16 mouse cellular contexts compared by ENCODE assay signal in the genomic region with DNA sequence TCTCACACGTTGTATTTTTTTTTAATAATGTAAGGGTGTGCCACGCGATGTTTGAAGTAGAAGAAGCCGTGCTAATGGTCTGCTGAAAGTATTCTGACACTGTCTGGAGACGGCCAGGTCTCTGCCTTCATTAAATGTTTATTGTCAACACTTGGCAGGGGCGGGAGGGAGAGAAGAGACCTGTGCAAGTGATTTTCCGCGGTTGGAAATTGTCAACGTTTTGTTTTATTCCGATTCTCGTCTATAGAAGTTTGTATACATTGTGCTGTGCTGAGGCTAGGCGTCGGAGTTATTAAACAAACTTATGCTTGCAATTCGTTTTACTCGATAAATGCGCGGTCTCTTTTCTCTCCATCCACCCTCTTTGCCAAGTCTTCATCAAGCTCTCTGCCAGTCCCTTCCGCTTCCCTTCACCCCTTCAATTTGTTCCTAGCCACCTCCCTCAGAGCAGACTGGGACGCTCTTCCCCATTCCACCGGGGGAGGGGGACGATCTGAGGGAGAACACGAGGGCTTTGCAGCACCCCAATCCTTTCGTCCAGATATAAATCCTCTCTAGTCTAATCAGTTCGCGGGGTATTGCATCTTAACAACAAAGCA. TPM values are rescaled to one million over a fixed set of nuclear protein-coding genes. Genes with fewer than 3 reads are reported as not detected.
DNase-seq lines count a peak whose midpoint lies in the region; ATAC-seq and TF ChIP-seq lines count a peak whose summit lies in the region.
"Had no signal": no experiment of that assay in that cellular context is flagged by ENCODE, and none has a peak within 500 bp of the region (broad histone marks: within the 10 kb centered on the region; RNA-seq: fewer than 3 reads in every experiment).

No protein-coding gene starts in this region.

- peaks cover 64% of the 10 kb centered on the region for H3K27me3 ChIP-seq in hindbrain, embryonic 15.5 days
- peaks cover 58% of the 10 kb centered on the region for H3K27me3 ChIP-seq in midbrain, embryonic 14.5 days (ENCODE audit: control insufficient read depth, insufficient read depth, low read length)
- H3K27me3 ChIP-seq in kidney, adult 2 months (replicated peaks; ENCODE audit: control insufficient read depth, insufficient read depth, low read length): peaks cover 14% of the 10 kb centered on the region

- intact Hi-C loops in left cerebral cortex, postnatal 14 days (cut with DNase I): loop anchor here (5.0 to 10.0 kb wide), 3 partner anchors 363 to 745 kb away; no protein-coding TSS in a partner anchor
- intact Hi-C loops in left cerebral cortex, adult 2 months (cut with DNase I): loop anchor here (5.0 to 10.0 kb wide), 3 partner anchors 63 to 745 kb away; partner anchors contain the start of gene Rnf219

- no peak for TF ChIP-seq POLR2A in kidney, adult 2 months (IDR thresholded peaks at IDR 0.05; ENCODE audit: low read depth, low read length)

- under 1% methylated on average over 25 of the region's 25 CpGs for WGBS in hindbrain, embryonic 15.5 days
- WGBS in midbrain, embryonic 14.5 days: under 1% methylated on average over 25 of the region's 25 CpGs
- WGBS in kidney, adult 2 months: 4% methylated on average over 25 of the region's 25 CpGs

- no peak for ATAC-seq in hindbrain, embryonic 15.5 days (ENCODE audit: low FRiP score, low read depth)
- peak; percentile 40 for ATAC-seq in midbrain, embryonic 14.5 days (ENCODE audit: low FRiP score, low TSS enrichment)
- ATAC-seq: CD4-positive, CD25-positive, alpha-beta regulatory T cell, adult 4 months; liver, postnatal 0 days had no signal

- H3K4me3 ChIP-seq in ES-E14 (ENCODE audit: insufficient read depth in 1 of 2, low read depth in 1 of 2, low read length in 2 of 2, poor library complexity in 1 of 2, severe bottlenecking in 1 of 2): peak overlapping the region in 1 of 2 experiments; percentile 42; a peak in 1 of 4 replicates
- H3K4me3 ChIP-seq in hindbrain, embryonic 15.5 days: peak overlapping the region; percentile 11; the same call in 1 of the 2 replicates
- H3K4me3 ChIP-seq in midbrain, embryonic 14.5 days (replicated peaks; ENCODE audit: low read depth, low read length): peak overlapping the region; percentile 28
- no peak overlapping the region for H3K4me3 ChIP-seq in kidney, adult 2 months (ENCODE audit: insufficient read depth, low read depth, low read length)
- no peak overlapping the region for H3K4me3 ChIP-seq in left cerebral cortex, adult 2 months

- H3K36me3 ChIP-seq in ES-E14 (ENCODE audit: control insufficient read depth, insufficient read depth, low read length, poor library complexity, severe bottlenecking): no peaks in the 10 kb centered on the region
- H3K36me3 ChIP-seq in hindbrain, embryonic 15.5 days: no peaks in the 10 kb centered on the region
- H3K36me3 ChIP-seq in midbrain, embryonic 14.5 days (ENCODE audit: control insufficient read depth, insufficient read depth, low read length): no peaks in the 10 kb centered on the region
- H3K36me3 ChIP-seq in kidney, adult 2 months (ENCODE audit: control insufficient read depth, insufficient read depth, low read length): no peaks in the 10 kb centered on the region

- in situ Hi-C loops in ES-E14 (cut with MboI; ENCODE audit: low sequenced_read_pairs in 2 of 2, unreplicated experiment in 2 of 2): no loop called here

- H3K9ac ChIP-seq in ES-E14 (ENCODE audit: insufficient read depth, low read depth, low read length, poor library complexity, severe bottlenecking): 0 out of 2 replicates have a peak overlapping the region, but pooled peaks have one; percentile 24
- H3K9ac ChIP-seq in hindbrain, embryonic 15.5 days: no peak overlapping the region
- peak overlapping the region; percentile 1; the same call in 1 of the 2 replicates for H3K9ac ChIP-seq in midbrain, embryonic 14.5 days (replicated peaks; ENCODE audit: low read length)
- H3K9ac ChIP-seq: liver, postnatal 0 days had no signal

- peak overlapping the region; percentile 48 for H3K4me2 ChIP-seq in hindbrain, embryonic 15.5 days
- peak overlapping the region; percentile 55 for H3K4me2 ChIP-seq in midbrain, embryonic 14.5 days (ENCODE audit: low read length)

- no peaks in the 10 kb centered on the region for H3K9me3 ChIP-seq in ES-E14 (ENCODE audit: control insufficient read depth, insufficient read depth, low read depth, low read length)
- H3K9me3 ChIP-seq in hindbrain, embryonic 15.5 days: no peaks in the 10 kb centered on the region
- H3K9me3 ChIP-seq in midbrain, embryonic 14.5 days (ENCODE audit: control insufficient read depth, low read length): no peaks in the 10 kb centered on the region

- H3K4me1 ChIP-seq in ES-E14 (ENCODE audit: control insufficient read depth in 2 of 2, insufficient read depth in 2 of 2, low read length in 2 of 2, poor library complexity in 1 of 2): no peaks in the 10 kb centered on the region
- H3K4me1 ChIP-seq in hindbrain, embryonic 15.5 days (replicated peaks): peaks cover 9% of the 10 kb centered on the region
- H3K4me1 ChIP-seq in midbrain, embryonic 14.5 days (ENCODE audit: control insufficient read depth, insufficient read depth, low read length): 0 out of 2 replicates have a peak, but pooled peaks cover 3% of the 10 kb centered on the region
- H3K4me1 ChIP-seq in kidney, adult 2 months (ENCODE audit: control insufficient read depth, insufficient read depth, low read length): no peaks in the 10 kb centered on the region

- no peak overlapping the region for H3K27ac ChIP-seq in ES-E14 (ENCODE audit: insufficient read depth, low read depth, low read length, poor library complexity, severe bottlenecking)
- H3K27ac ChIP-seq in hindbrain, embryonic 15.5 days (replicated peaks): no peak overlapping the region
- H3K27ac ChIP-seq in midbrain, embryonic 14.5 days (replicated peaks; ENCODE audit: low read depth, low read length): peak overlapping the region; percentile 68
- no peak overlapping the region for H3K27ac ChIP-seq in kidney, adult 2 months (ENCODE audit: insufficient read depth, low read depth, low read length)
- H3K27ac ChIP-seq in left cerebral cortex, adult 2 months: no peak overlapping the region

- DNase-seq in ES-E14 (ENCODE audit: low read depth, low spot score): no peak
- peak; percentile 45 for DNase-seq in embryo, embryonic 9.5 days (ENCODE audit: extremely low spot score)
- DNase-seq in midbrain, embryonic 14.5 days: peak; percentile 68
- no peak for DNase-seq in kidney, adult 2 months
- DNase-seq in cerebellum, adult 8-10 months: no peak
- DNase-seq in left cerebral cortex, postnatal 14 days (ENCODE audit: low spot score in 2 of 2): no peak
- no peak for DNase-seq in left cerebral cortex, adult 2 months (ENCODE audit: extremely low spot score in 1 of 2, low spot score in 2 of 2)
- DNase-seq: adrenal gland, postnatal 36 days; cerebellum, adult 2 months; kidney, postnatal 14 days; liver, postnatal 0 days; right cerebral cortex, adult 18-20 months had no signal

- TF ChIP-seq CTCF in kidney, adult 2 months (conservative IDR thresholded peaks at IDR 0.05; ENCODE audit: insufficient read depth, insufficient read length, low read depth, low read length): no peak
- no peak for TF ChIP-seq CTCF in left cerebral cortex, adult 2 months (IDR thresholded peaks at IDR 0.05)

TF ChIP-seq in ES-E14, 5 proteins besides CTCF, POLR2A, EP300 and RAD21:
- TF ChIP-seq CHD2 (IDR thresholded peaks at IDR 0.05; ENCODE audit: low read depth, low read length): no peak
- no peak for TF ChIP-seq MAFK (IDR thresholded peaks at IDR 0.05; ENCODE audit: insufficient read depth, low read depth, low read length)
- no peak for TF ChIP-seq HCFC1 (IDR thresholded peaks at IDR 0.05; ENCODE audit: borderline replicate concordance, insufficient read depth, low read length)
- no peak for TF ChIP-seq ZC3H11A (IDR thresholded peaks at IDR 0.05; ENCODE audit: borderline replicate concordance, low read depth, low read length)
- TF ChIP-seq ZNF384 (IDR thresholded peaks at IDR 0.05; ENCODE audit: low read depth, low read length): no peak

RNA-seq across cellular contexts. Expression of gene Pou4f1, which starts 8.2 kb away (rescaled TPM):
- 1.6 and 2.9 TPM in 2 replicates for total RNA-seq in ES-E14 (2012; rRNA removed)
- 42.7 and 59.3 TPM in 2 replicates for polyA plus RNA-seq in hindbrain, embryonic 15.5 days (2015; fragmentation: Nextera tagmentation; extraction: Ambion mirVana)
- polyA plus RNA-seq in midbrain, embryonic 14.5 days (2014; fragmentation: Nextera tagmentation; extraction: Ambion mirVana): 60.4 and 103 TPM in 2 replicates
- polyA plus RNA-seq in kidney, adult 2 months (2012; rRNA removed): 0.04 TPM in 1 of 2 replicates, not detected in the other
- under 1 TPM in 1 of 2 experiments, not detected in 1; 0.11 TPM for total RNA-seq in left cerebral cortex, postnatal 14 days (2021)
- total RNA-seq in left cerebral cortex, adult 2 months (2021): not detected
- total RNA-seq: heart, postnatal 25 days; monocyte, adult 5-6 weeks had no signal

Comparison
In these comparisons a context has a peak if more than half of its experiments do, and no peak if none do; other contexts are left out.
1. DNase-seq: peak in embryo, embryonic 9.5 days (single experiment) and midbrain, embryonic 14.5 days (single experiment); none in ES-E14 (single experiment), kidney, adult 2 months (single experiment), cerebellum, adult 8-10 months (single experiment), left cerebral cortex, postnatal 14 days (0 of 2) and left cerebral cortex, adult 2 months (0 of 2).
2. H3K4me3 ChIP-seq: peak in hindbrain, embryonic 15.5 days (single experiment) and midbrain, embryonic 14.5 days (single experiment); none in kidney, adult 2 months (single experiment) and left cerebral cortex, adult 2 months (single experiment).